Mouse (Mus musculus) NIH3T3 (cell line): Measurements from ENCODE around the gene Zbtb40.
A peak's percentile ranks its signal among the peaks of the same experiment; 100 is the strongest.

Experiments
- DNase-seq: peaks from one replicate; pipeline ENCODE4 v3.0.0-alpha.2; 2012; ENCODE audit warnings: low read depth

Gene Zbtb40

DNA sequence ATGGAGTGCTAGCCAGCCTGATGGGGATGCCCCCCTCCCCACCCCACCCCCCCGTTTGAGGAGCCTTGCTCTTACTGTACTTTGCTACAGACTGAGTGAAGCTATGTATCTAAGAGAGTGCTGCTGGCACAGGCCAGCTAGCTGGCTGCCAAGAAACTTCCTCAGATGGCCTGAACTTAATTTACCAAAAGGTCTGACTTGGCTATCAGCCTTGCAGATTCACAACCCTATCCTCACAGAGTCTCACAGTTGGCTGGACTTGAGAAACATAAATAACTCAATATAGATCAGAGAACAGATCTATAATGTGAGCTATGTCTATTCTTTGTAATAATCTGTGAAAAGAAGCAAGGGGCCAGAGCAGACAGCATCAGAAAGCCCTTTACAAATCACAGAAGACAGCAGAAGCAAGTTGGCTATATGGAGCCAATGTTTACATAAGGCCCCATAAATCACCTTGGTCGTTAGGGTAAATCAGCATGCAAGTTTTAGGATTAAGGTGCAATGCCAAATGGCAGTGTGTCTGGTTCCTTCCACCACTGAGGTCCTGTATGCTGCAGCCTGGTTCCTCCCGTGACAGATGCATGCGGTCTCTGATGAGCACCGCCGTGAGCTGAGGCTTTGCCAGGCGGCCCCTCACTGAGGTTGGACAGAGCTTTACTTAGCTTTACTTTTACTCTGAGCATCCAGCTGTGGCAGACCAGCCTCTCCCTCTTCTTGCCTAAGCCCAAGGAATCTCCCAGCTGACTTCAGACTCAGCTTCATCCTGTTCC, 15.3 kb downstream of the Zbtb40 start:
- DNase-seq, result peak; percentile 84

GRCm38 (mm10) chr4:137032456-137032855, 16.1 kb downstream of the Zbtb40 start:
- peak; percentile 8 for DNase-seq

- DNase-seq, result no peak
Observed at GRCm38 (mm10) chr4:137031319-137031718, 17.3 kb downstream of the Zbtb40 start.

GRCm38 (mm10) chr4:137029348-137029747, 19.3 kb downstream of the Zbtb40 start:
- DNase-seq, result no peak

DNA sequence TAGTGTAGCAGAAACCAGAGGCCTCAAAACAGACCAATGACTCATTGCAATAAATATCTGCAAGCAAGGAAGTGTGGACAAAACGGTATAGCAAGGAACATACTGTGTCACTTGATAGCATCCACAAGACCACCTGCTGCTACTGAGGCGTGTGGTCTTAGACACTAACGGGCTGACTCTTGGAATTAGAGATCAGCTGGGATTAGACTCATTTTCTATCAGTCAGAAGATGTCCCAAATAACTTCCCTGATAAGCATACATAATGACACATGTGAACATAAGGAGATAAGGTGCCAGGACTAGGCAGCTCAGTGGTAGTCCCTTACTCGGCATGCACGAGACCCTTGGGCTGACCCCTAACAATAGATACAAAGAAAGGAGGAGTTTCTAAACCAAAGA, 21.6 kb downstream of the Zbtb40 start:
- DNase-seq, result no peak

- DNase-seq, result no peak
Observed at GRCm38 (mm10) chr4:137025570-137025969, 23.0 kb downstream of the Zbtb40 start.

- DNase-seq, result no peak
Observed at GRCm38 (mm10) chr4:137025133-137025532, 23.5 kb downstream of the Zbtb40 start.

GRCm38 (mm10) chr4:137020065-137020464, 28.5 kb downstream of the Zbtb40 start:
- DNase-seq, result no peak

- no peak for DNase-seq
Observed at GRCm38 (mm10) chr4:137015934-137016333, 32.7 kb downstream of the Zbtb40 start.

DNA sequence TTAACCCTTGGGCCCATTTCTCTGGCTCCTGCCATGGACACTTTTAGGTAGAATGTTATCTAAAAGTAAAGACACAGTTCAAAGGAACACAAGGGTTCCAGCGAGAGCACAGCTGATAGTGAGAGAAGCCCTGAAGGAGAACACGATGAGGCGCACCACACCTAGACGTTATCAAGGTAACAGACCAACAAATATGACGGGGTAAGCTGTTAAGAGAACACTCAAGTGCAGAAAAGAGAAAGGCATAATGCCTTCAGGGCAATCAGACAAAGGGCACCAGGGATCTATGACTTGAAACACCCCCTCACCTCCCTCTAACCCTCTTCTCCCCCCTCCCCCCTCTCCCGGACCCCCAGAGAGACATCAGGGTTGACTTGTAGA, 33.1 kb downstream of the Zbtb40 start:
- DNase-seq, result no peak

GRCm38 (mm10) chr4:137014654-137015475, 33.7 kb downstream of the Zbtb40 start:
- DNase-seq, result no peak

GRCm38 (mm10) chr4:137014124-137014523, 34.5 kb downstream of the Zbtb40 start:
- no peak for DNase-seq

GRCm38 (mm10) chr4:137006966-137007365, 41.6 kb downstream of the Zbtb40 start:
- DNase-seq, result no peak

- peak; percentile 36 for DNase-seq
Observed at GRCm38 (mm10) chr4:137001825-137002224, 46.8 kb downstream of the Zbtb40 start.

DNA sequence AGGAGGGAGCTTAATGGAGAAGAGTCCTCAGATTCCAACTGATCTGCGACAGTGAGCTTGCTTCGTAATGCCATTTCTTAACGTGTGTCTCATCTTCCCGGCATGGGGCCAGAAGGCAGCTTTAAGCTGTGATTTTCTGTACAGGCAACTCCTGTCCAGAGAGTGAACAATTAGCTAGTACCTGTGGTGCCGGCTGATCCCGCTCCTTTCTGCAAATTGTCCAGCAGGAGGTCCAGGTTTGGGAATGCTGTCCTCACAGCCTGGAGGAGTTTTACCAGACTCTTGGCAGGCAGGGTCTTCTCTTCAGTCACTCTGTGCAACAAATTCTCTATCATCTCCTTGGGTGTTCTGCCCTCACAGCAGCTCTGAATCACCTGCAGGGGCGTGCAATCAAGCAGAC, 47.6 kb downstream of the Zbtb40 start:
- DNase-seq, result no peak

- no peak for DNase-seq
Observed at GRCm38 (mm10) chr4:136998371-136998770, 50.2 kb downstream of the Zbtb40 start.

DNA sequence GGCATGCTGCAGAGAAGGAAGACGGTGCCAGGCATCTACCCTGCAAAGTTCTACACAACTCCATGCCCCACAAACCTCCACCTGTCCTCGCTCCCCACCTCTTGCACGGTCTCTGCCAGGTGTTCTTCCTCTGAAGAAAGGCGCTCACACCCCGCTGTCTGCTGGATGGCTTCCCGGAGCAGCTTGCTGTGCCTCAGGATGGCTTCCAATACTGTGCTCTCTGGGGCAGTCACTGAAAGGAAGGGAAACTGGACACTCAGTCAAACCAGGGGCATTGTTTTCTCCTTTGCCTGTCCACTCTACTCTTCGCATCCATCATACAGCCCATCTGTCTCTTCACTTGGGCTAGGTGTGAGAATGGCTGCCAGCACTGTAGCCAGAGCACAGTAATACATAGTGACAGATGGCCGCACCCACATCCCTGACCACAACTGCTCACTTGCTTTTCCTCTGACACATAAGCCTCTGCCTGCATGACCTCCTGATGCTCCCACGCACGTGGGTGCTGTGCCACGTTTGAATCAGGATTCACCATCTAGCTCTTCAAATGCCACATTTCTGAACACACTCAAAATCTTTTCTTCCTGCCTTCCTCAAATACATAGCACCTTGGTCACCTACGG, 50.8 kb downstream of the Zbtb40 start:
- DNase-seq, result no peak

DNA sequence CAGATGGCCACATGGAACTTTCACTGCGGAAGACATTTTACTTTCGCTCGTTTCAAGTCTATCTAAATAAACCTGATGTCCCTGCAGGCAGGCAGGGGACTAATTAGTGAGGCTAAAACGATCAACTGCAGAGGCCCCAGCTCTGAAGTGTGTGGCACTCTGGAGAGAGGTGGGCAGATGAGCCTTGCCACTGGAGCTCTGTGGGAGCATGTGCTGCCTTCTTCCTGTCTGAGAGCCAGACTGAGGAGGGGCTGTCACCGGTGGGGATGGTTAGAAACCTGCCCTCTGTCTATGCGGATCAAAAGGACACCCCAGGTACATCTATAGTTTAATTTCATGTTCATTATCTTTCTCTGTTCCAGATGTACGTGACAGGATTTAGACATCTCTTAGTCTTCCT, 51.7 kb downstream of the Zbtb40 start:
- DNase-seq, result no peak

GRCm38 (mm10) chr4:136995361-136995760, 53.2 kb downstream of the Zbtb40 start:
- no peak for DNase-seq

- no peak for DNase-seq
Observed at GRCm38 (mm10) chr4:136981993-136982695, 66.5 kb downstream of the Zbtb40 start.

DNA sequence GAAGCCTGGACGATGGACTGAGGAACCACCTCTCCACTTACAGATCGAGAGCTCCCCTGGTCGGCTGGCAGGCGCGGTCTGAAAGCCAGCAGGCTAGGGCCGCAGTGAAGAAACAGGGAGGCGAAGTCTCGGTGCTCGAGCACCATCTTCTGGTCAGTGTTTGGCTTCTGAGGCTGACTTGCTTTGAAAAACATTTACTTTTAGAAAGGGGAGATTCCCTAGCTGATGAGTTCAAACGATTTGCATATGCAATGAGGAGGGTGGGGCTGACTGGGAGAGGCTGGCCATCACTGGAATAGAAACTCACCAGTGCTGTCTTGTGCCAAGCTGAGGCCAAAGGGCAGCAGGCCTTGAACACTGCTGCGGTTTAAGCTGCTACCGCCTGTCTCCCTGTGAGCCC, 67.3 kb downstream of the Zbtb40 start:
- DNase-seq, result peak; percentile 22

GRCm38 (mm10) chr4:136980921-136981320, 67.7 kb downstream of the Zbtb40 start:
- DNase-seq, result peak; percentile 7
